ENCODE assay signal across 27 mouse cellular contexts in the genomic region with DNA sequence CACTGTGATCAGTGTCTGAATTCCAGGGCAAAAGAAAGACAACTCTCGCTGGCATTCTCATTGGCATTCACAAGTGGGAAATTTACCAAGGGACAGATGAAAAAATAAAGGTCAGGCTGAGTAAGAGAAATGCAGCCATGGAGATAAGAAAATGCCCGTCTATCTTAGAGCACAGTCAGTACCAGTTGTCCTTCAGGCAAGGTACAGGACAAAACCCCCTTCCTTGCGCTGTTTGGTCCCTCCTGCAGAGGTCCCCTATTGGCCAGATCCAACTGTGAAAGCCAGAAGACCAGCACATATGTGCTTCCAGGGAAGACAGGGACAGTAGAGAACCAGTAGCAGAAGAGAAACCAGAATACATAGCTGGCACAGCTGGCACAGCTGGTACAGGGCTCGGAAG.
DNase-seq lines count a peak whose midpoint lies in the region; ATAC-seq and TF ChIP-seq lines count a peak whose summit lies in the region.
"Had no signal": no experiment of that assay in that cellular context is flagged by ENCODE, and none has a peak within 500 bp of the region (broad histone marks: within the 10 kb centered on the region; RNA-seq: fewer than 3 reads in every experiment).

No protein-coding gene starts in this region.

- no peak for TF ChIP-seq CTCF in intestine, postnatal 0 days (IDR thresholded peaks at IDR 0.05; ENCODE audit: low read depth)

- no peak for ATAC-seq in midbrain, embryonic 13.5 days
- ATAC-seq in intestine, postnatal 0 days: no peak
- ATAC-seq: CD4-positive, CD25-positive, alpha-beta regulatory T cell, adult 4 months; forebrain, embryonic 14.5 days; forebrain, postnatal 0 days; hindbrain, postnatal 0 days; inflammation-experienced regulatory T-cells, adult 6 months; intestine, embryonic 16.5 days had no signal

- DNase-seq in adrenal gland, adult 18-20 months (ENCODE audit: low spot score in 2 of 2): peak; percentile 22 to 28
- no peak for DNase-seq in adrenal gland, postnatal 4 days (ENCODE audit: low spot score in 2 of 2)
- peak; percentile 6 for DNase-seq in A20 (ENCODE audit: low read depth, low spot score)
- peak; percentile 14 for DNase-seq in adrenal gland, adult 8-10 months
- DNase-seq in adrenal gland, postnatal 36 days: peak; percentile 40 to 60
- DNase-seq: cerebellum, adult 11 months; cerebellum, adult 2 months; cerebellum, adult 9-11 months; cerebellum, postnatal 25 days; forebrain, postnatal 0 days; gastrocnemius, adult 2 months; gastrocnemius, postnatal 14 days; heart, adult 18-20 months; heart, postnatal 14 days; heart, postnatal 4 days had no signal

- no peak overlapping the region for H3K4me2 ChIP-seq in midbrain, embryonic 13.5 days (replicated peaks)
- H3K4me2 ChIP-seq in intestine, postnatal 0 days (replicated peaks; ENCODE audit: low read depth): no peak overlapping the region
- H3K4me2 ChIP-seq: embryonic facial prominence, embryonic 12.5 days; embryonic facial prominence, embryonic 15.5 days; heart, embryonic 13.5 days; hindbrain, embryonic 14.5 days had no signal

- no peaks in the 10 kb centered on the region for H3K9me3 ChIP-seq in midbrain, embryonic 13.5 days
- no peaks in the 10 kb centered on the region for H3K9me3 ChIP-seq in intestine, postnatal 0 days (ENCODE audit: control insufficient read depth)
- H3K9me3 ChIP-seq: embryonic facial prominence, embryonic 12.5 days; embryonic facial prominence, embryonic 15.5 days; heart, embryonic 10.5 days; heart, embryonic 13.5 days had no signal

- peaks cover 19% of the 10 kb centered on the region; the same call in 1 of the 2 replicates for H3K27me3 ChIP-seq in midbrain, embryonic 13.5 days
- no peaks in the 10 kb centered on the region for H3K27me3 ChIP-seq in intestine, postnatal 0 days (replicated peaks; ENCODE audit: control insufficient read depth, insufficient read depth, low read length)
- H3K27me3 ChIP-seq: embryonic facial prominence, embryonic 12.5 days; embryonic facial prominence, embryonic 15.5 days; heart, embryonic 13.5 days had no signal

- H3K27ac ChIP-seq in midbrain, embryonic 13.5 days: no peak overlapping the region
- H3K27ac ChIP-seq in intestine, postnatal 0 days (ENCODE audit: low read depth, low read length): no peak overlapping the region
- H3K27ac ChIP-seq: embryonic facial prominence, embryonic 12.5 days; embryonic facial prominence, embryonic 15.5 days; gastrocnemius, adult 2 months; heart, embryonic 10.5 days; heart, embryonic 13.5 days; hindbrain, embryonic 14.5 days; hindbrain, postnatal 0 days had no signal

- H3K36me3 ChIP-seq in midbrain, embryonic 13.5 days: no peaks in the 10 kb centered on the region
- H3K36me3 ChIP-seq in intestine, postnatal 0 days (ENCODE audit: control insufficient read depth, insufficient read depth): no peaks in the 10 kb centered on the region
- H3K36me3 ChIP-seq: embryonic facial prominence, embryonic 12.5 days; embryonic facial prominence, embryonic 15.5 days; heart, embryonic 10.5 days; heart, embryonic 13.5 days had no signal

- no peak overlapping the region for H3K4me3 ChIP-seq in midbrain, embryonic 13.5 days (replicated peaks)
- no peak overlapping the region for H3K4me3 ChIP-seq in intestine, postnatal 0 days (ENCODE audit: low read depth, low read length)
- H3K4me3 ChIP-seq: embryonic facial prominence, embryonic 12.5 days; embryonic facial prominence, embryonic 15.5 days; gastrocnemius, adult 2 months; heart, embryonic 10.5 days; heart, embryonic 13.5 days had no signal

- no peak overlapping the region for H3K9ac ChIP-seq in midbrain, embryonic 13.5 days (replicated peaks)
- no peak overlapping the region for H3K9ac ChIP-seq in intestine, postnatal 0 days (ENCODE audit: low read depth, low read length)
- H3K9ac ChIP-seq: embryonic facial prominence, embryonic 12.5 days; embryonic facial prominence, embryonic 15.5 days; forebrain, postnatal 0 days; heart, embryonic 13.5 days; hindbrain, embryonic 14.5 days had no signal

- H3K4me1 ChIP-seq in midbrain, embryonic 13.5 days (replicated peaks): no peaks in the 10 kb centered on the region
- no peaks in the 10 kb centered on the region for H3K4me1 ChIP-seq in intestine, postnatal 0 days (replicated peaks; ENCODE audit: control insufficient read depth, insufficient read depth, low read length)
- H3K4me1 ChIP-seq: embryonic facial prominence, embryonic 12.5 days; embryonic facial prominence, embryonic 15.5 days; heart, embryonic 10.5 days; heart, embryonic 13.5 days had no signal

- WGBS in midbrain, embryonic 13.5 days: 89% methylated on average over 4 of the region's 4 CpGs
- WGBS in intestine, postnatal 0 days: 83% methylated on average over 4 of the region's 4 CpGs

Comparison
In these comparisons a context has a peak if more than half of its experiments do, and no peak if none do; other contexts are left out.
1. DNase-seq: peak in adrenal gland, adult 18-20 months (2 of 2), A20 (single experiment), adrenal gland, adult 8-10 months (single experiment) and adrenal gland, postnatal 36 days (2 of 2); none in adrenal gland, postnatal 4 days (0 of 2).